Mouse (Mus musculus) embryo, embryonic 11.5 days (tissue): Measurements from ENCODE around the gene E330034G19Rik.
"Not testable (repeated sequence)": the region's sequence is repeated elsewhere in the genome, so short reads cannot be mapped to it uniquely, and the experiment has no call there.

ENCODE experiments used
- DNase-seq: peaks from one replicate; pipeline ENCODE4 v3.0.0-alpha.2; 2012; ENCODE audit warnings: low read depth, low spot score

Gene E330034G19Rik

GRCm38 (mm10) chr14:24292914-24293313 lies at the start of gene E330034G19Rik:
Gene E330034G19Rik (plus strand): TSS chr14:24293214.
- DNase-seq = no peak

DNA sequence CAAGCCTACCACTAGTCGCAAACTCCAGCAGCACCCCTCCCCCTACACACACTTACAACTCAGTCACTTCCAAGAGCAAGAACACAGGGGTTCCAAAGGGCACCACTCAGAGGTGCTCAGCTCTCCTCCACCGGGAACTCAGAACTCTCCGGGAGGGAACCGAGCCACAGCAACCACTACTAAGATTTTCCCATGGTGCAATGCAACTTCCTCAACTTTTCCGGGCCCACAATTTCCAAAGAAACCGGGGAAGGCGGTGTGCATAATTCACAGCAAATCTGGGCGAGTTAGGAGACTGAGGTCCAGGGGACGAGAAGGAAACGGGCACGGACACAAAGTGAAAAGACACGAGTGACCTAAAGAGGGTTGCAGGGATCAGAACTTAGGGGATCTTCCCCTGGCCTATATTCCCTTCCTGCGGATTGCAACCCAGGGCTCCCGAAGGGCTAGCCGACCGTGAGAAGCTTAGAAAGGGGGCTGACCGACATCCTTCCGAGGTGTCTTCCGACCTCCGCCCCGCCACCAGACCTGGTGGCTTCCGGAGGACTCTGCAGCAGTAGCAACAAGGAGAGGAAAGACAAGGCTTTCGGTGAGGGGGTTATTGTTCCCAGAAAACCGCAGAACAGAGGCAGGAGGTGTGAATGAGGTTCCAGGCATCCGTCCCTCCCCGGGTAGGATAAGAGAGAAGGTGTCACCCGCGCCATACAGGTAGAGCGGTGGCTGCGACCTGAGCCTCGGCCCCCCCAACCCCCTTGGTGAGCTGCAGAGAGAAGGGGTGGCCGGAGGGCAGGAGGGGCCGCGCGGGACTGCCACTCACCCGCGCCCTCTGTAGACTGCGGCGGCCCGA lies 48.5 kb upstream of the E330034G19Rik start:
- no peak for DNase-seq

GRCm38 (mm10) chr14:24245177-24246081 lies 47.6 kb upstream of the E330034G19Rik start, which contains the start of gene Dlg5:
Gene Dlg5 (minus strand): TSS chr14:24245920.
- DNase-seq = no peak

DNA sequence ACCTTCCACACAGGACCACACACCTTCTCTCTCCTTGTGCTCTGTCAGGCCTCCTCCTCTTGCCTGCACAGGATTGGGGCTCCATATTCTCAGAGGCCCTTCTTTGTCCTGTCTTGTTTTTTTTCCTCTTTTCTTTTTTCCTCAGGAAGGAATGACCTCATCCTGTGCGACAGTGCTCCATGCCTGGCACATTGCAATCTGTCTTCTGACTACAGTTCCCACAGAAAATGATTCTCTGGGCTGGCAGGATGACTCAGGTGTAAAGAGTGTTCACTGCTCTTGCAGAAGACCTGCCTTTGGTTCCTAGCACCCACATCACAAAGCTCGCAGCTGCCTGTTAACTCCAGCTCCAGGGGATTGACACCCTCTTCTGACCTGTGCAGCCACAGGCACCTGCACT lies 43.1 kb upstream of the E330034G19Rik start:
- no peak for DNase-seq

GRCm38 (mm10) chr14:24251326-24251725 lies 41.7 kb upstream of the E330034G19Rik start:
- DNase-seq = no peak

DNA sequence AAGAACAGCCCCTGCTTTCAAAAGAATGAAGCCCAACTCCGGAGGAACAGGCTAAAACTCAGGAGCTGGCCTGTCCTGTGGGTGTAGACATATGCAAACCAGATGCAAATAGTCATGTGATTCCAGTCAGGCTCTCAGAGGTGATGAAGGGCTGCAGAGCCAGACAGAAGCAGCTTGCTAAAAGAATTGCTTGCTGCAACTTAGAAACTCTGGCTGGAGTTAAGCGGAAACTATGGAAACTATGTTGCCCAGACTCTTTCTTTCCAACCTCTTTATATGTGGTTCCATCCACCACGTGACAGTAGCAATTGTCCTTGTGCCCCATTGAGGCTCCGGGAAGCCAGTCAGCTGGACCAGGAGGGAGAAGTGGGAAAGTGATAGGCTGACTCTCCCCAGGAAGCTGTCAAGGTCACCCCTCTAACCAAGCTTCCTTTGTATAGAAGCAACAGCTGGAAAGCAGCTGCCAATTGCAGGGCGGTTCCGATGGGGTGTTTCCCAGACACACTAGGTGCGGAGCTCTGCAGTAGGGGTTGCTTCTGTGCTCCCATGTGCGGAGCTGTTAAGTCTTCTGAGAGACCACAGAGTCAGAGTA lies 39.3 kb upstream of the E330034G19Rik start:
- peak; percentile 55 for DNase-seq

DNA sequence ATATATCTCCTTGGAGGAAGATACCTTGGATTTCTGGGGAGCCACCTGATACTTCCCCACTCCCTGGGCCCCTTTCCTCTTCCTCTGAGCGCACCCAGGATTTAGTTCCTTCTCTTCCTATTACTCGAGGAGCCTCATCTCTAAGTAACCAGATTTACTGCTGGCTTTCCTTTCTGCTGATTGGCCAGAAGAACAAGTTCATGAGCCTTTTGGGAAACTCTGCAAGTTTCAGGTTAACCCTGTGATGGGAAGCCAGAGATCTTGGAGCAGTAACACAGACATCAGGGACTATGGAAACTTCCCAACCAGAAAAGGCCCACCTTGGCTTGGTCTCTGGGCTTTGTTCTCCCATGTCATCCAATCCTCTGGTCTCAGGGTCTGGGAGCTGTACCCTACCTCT lies 37.1 kb upstream of the E330034G19Rik start:
- no peak for DNase-seq

- DNase-seq = no peak
Observed at GRCm38 (mm10) chr14:24260391-24260790, 32.6 kb upstream of the E330034G19Rik start.

GRCm38 (mm10) chr14:24262382-24262781 lies 30.6 kb upstream of the E330034G19Rik start:
- no peak for DNase-seq

- peak; percentile 83 for DNase-seq
Observed at GRCm38 (mm10) chr14:24262915-24263314, 30.1 kb upstream of the E330034G19Rik start.

GRCm38 (mm10) chr14:24269571-24269970 lies 23.4 kb upstream of the E330034G19Rik start:
- no peak for DNase-seq

GRCm38 (mm10) chr14:24273575-24273974 lies 19.4 kb upstream of the E330034G19Rik start:
- no peak for DNase-seq

GRCm38 (mm10) chr14:24275534-24275933 lies 17.5 kb upstream of the E330034G19Rik start:
- no peak for DNase-seq

DNA sequence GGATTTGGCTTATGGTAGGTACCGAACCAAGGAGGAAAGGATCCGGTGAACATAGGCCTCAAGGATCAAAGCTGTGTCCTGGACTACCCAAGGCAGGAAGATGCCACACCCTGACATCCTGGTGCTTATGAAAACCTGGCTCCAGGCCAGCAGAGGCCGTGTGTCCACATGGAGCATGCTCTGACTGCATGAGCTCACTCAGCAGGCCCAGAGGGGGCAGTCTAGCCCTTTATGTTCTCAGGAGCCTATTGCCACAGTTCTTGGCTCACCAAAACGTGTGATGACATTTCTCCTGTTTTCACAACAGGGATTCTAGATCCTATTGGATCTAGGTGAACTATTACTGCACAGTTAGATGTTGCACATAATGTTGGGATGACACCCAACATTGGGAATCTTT lies 11.7 kb upstream of the E330034G19Rik start:
- no peak for DNase-seq

DNA sequence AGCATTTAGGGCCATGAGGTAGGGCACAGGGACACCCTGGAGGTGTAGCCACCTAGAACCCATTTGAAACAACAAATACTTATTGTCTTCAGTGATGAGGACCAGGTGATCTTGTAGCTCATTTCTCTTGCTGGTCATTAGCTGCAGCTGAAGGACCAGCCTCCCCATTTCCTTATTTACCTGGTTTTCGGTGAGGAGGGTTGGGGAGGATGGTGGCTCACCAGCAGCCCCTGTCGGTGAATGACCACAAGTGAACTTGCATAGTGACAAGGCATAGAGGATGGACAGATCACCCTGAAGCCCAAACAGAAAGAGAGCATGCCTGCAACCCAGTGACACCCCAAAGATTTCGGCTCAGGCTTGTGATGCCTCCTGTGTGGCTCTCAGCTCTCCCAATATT lies 10.7 kb upstream of the E330034G19Rik start:
- no peak for DNase-seq

- DNase-seq = no peak
Observed at GRCm38 (mm10) chr14:24286136-24286535, 6.9 kb upstream of the E330034G19Rik start.

DNA sequence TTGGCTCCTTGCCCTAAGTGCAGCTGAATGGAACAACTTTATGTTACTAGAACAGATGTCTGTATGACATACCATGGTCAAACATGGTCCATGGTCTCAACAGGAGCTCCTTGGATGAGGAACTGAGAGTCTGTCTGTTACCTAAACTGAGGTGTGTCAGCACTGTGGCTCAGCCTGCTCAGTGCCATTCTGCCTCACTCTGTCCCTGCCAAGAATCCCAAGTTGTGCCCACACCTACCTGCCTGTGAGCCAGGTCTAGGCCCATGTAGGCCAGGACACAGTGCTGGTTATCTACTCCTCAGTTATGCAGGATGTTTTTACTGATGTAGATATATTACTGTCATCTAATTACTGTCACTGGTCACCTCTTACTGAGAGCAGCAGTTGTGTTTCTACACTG lies 2.3 kb upstream of the E330034G19Rik start:
- DNase-seq = no peak

DNA sequence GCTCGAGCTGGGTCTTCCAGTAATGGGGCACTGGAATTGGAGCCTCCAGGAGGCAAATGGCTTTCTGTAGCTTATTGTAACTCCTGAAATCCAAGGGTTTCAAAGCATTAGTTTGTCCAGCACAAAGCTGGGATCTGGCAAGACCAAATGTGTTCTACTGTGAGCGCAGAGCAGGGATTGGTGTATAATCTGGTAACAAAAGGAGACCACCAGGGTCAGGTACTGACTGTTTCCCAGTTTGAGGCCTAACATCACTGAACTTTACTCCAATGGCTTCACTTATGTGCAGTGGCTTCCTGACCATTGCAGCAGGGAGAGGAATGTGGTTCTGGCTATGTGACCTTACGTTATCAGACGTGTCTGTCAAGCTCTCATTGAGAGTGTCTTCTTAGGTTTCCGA lies 617 bp downstream of the E330034G19Rik start:
- no peak for DNase-seq

GRCm38 (mm10) chr14:24302126-24302525 lies 9.1 kb downstream of the E330034G19Rik start:
- DNase-seq = not testable (repeated sequence)

DNA sequence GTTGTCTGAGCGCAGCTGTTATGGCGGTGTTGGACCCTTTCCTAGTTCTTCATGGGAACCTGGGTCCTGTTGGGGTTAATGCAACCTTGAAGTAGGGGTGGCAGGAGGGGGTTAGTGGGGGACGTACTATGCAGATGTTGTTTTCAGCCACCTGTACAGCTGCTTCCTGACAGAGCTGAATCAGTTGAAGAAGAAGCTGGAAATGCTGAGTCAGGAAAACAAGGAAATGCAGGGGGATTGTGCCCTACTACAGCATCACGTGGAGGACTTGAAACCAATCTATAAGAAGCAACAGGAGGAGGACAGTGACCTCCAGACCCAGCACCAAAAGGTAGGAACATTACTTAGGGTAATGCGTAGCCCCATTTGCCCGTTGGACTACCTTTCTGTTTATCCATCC lies 13.7 kb downstream of the E330034G19Rik start:
- no peak for DNase-seq

- DNase-seq = no peak
Observed at GRCm38 (mm10) chr14:24307146-24307545, 14.1 kb downstream of the E330034G19Rik start.

- DNase-seq = peak; percentile 53
Observed at GRCm38 (mm10) chr14:24311110-24311509, 18.1 kb downstream of the E330034G19Rik start.
